Mouse (Mus musculus): ENCODE results near the gene Auh.

The Auh gene

DNA sequence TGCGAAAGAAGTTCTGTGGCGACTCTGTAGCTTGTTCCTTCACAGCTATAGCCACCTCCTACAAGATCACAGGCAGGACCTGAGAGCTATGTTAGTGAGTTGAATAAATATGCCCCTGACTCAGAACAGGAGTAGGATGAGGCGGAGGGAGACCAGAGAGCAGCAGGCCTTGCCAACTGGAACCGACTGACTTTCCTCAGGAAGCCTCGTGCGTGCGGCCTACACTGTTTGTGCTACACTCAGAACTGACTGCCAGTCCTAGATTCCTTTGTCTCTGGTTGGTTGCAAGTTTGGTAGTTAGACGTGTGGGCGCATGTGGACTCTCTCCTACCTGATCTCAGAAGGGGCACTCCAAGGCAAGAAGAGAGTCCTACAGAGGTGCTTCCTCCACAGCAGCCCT is 50.2 kb downstream of the Auh start:
- no peak for DNase-seq (ENCODE audit: low read depth, low spot score)

DNA sequence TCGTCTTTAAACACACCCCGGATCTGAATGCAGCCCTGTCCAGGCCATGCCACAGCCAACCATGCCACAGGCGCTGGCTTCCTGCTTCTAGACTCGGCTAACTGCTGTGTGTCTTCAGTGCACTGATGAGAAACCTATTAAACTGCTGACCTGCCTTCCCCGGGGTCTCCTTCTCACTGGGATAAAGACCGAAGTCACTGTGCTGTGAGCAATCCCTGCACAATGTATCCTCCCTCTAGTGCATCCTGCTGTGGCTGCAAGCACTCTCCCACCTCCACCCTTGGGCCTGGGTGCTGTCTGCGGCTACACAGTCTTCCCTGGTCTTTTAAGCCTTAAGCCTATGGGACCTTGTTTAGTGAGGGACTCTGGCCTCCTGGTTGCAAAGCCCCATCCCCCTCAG is 50.7 kb downstream of the Auh start:
- no peak for DNase-seq (ENCODE audit: low read depth, low spot score)

DNA sequence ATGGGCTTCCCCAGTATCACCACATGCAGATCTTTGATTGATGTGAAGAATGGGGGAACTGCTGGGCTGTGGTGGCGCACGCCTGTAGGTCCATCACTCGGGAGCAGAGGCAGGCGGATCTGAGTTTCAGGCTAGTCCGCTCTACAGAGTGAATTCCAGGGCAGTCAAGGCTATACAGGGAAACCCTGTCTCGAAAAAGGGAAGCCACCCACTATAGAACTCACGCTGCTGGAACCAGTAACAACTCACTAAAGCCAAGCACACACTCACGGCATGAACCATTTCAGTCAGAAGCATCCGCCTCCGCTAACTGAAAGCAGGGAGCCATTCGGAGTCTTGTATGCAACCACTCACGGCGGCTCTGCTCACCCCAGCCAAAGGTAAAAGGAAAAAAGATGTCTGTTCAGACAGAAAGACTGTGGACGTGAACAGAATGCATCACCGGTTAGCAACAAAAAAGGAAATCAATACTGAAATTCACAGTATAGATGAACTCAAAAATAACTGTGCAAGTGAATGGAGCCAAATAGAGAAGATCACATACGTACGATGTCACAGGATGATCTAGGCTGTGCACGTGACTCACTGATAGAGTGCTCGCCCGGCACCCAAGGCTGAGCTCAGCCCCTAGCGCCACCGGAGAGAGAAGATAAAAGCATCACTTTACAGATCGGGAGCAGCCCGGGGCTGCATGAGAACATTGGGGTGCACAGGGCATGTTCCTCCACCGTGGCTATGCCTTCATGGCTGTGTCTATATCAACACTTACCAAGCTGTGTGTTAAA is 53.7 kb downstream of the Auh start:
- DNase-seq (ENCODE audit: low read depth, low spot score), result no peak

DNA sequence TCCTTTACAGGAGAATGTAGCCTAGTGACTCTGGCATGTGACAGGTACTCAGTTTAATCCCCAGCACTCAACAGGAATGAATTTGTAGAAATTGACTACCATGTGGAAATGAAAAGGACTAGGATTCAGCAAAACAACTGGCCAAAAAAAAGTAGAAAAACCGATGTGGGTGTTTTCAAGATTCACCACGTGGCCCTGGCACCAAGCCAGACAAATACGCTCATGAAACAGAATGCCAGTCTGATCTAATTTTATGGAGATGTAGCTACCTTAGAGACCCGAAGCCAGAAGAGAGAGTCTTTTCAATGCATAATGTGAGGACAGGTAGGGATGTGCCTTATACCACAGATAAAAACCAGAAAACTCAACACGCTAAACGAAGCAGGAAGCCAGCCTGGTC is 54.4 kb downstream of the Auh start:
- no peak for DNase-seq (ENCODE audit: low read depth, low spot score)

DNA sequence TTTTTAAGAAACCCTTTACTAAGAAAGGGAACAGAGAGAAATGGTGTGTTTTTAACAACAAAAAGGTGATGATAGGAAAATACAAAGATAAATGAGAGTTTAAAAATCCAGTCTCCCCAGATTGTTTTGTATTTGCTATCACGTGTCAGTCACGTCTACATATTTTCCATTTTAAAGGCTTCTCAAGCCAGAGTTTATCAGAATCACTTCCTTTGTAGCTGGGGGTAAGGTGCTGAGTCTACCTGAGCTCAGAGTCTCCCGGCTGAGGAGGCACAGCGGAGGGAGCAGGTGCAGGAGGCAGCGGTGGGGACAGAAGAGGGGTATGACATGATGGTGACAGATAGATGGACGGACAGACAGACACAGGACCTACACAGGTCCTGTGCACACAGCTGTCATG is 55.1 kb downstream of the Auh start:
- DNase-seq (ENCODE audit: low read depth, low spot score), result no peak

DNA sequence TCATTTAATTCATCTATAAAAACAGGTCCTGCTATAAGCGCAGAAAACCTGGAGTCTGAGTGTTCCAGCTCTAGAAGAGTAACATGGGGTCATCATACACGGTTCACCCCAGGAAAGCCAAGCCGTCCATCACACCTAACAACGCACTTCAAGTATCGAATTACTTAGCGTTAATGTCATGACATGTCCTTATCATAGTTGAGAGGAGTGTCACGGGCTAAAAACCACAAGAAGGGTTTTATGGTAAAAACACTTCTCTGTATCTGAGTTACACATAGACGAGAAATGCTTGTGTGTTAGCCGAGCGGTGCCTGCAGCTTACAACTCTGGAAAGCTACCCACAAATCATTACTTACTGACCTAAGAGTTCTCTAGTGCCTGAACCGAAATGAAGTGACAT is 55.6 kb downstream of the Auh start:
- no peak for DNase-seq (ENCODE audit: low read depth, low spot score)

DNA sequence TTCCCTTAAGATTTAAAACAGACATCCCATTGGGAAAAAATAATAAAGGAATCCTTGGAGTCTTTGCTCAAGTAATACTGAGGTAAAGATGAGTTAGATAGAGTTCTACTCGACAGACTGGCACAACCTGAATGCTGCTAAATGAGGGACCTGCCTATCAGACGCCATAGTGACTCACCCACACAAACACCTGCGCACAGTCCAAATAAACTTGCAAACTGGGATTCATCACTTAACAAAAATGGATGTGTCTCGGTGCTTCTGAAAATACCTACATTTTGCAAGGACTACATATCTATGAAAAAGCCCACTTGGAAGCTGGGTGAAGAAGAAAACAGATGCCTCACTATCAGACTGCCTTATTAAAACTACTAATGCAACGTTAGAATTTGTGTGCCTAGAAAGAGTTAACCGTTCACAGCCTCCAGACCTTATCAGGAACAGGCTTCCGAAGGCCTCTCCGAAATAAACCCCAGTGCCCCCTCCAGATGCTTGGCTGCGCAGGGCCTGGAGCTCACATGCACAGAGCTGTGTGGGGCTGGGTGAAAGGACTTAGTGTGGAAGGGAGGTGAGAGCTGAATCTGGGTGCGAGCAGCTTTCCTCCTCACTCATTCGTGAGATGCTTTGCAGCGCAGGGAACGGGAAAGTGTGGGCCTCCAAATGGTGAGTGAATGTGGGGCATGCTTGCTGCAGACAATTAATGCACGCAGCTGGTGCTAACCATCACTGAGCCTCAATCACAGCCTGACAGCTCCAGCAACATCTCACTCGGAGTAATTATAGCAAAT is 63.3 kb downstream of the Auh start:
- no peak for DNase-seq (ENCODE audit: low read depth, low spot score)

DNA sequence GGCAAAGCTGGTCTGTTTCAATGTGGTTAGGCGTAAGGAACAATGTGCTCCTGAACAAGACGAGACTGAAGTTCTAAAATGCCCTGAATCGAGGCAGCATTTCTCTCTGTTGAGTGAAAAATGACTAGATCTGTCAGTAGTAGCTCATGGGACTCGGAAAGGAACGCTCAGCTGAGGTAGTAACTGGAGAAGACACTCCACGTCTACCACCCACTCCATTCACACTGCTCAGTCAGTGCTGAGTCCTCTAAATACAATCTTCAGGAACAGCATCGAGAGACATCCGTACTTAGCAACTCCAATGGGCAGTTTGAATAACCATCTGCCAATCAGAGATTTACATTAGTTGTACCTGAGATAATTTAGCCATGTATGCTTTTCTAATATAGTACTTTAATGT is 66.0 kb downstream of the Auh start:
- no peak for DNase-seq (ENCODE audit: low read depth, low spot score)

DNA sequence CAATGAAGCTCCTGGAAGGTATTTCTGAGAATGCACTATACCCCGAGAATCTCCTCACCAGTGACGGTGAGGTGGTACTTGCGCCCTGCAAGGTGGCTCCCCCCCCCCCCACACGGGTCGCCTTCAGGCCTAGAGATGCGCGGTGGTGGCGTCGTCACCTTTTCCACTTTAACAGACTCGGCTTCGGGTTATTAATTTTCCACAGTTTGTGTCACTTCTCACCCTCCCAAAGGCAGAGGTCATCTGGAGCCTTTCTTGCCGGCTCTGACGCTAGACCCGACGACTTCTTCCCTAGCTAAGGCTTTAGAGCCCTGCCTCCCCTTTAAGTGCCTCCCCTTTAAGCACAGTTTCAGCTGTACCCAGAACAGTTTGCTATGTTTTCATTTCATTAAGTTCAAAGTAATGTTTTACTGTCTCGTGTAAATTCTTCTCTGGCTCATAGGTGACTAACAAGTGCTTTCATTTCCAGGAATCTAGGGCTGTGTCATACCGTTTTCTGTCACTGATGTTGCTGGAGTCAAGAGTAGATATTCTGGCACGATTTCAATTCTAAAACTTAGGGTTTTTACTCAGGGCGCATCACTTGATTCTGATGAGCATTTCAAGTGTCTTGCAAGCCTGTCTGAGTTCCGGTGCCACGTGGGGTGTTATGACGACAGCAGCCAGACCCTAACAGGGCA is 69.3 kb downstream of the Auh start:
- no peak for DNase-seq (ENCODE audit: low read depth, low spot score)

DNA sequence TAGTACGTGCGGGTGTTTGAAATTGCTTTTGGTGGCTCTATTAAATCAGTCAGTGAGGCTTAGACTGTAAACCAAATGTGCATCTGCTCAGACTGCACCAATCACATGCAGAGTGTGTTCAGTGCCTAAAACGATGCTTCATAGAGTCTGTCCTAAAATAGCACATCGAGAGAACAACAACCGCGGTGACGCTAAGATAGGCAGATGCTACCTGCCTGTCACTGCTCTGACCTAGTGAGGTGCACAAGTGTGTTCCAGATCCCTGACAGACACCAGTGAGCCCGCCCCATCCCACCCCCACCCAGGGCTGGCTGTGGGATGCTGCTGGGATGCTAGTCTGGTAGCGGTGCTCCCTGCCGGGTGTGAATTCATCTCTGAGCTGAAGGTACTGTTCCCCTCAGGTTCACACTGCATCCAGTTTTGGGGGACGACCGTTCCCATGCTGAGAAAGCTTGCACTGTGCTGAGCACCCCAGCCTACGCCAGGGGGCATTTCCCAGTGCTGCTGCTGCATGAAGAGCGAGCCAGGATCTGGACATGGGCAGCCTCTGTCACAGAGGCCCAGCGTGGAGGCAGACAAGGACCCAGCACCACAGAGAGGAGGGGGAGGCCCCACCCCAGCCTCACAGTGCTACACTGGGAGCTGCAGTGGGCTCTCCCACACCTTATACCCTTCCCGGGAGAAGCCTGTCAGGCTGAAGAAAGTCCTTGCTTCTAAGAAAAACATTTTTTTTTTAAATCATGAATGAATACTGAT is 70.2 kb downstream of the Auh start:
- peak; percentile 18 for DNase-seq (ENCODE audit: low read depth, low spot score)

DNA sequence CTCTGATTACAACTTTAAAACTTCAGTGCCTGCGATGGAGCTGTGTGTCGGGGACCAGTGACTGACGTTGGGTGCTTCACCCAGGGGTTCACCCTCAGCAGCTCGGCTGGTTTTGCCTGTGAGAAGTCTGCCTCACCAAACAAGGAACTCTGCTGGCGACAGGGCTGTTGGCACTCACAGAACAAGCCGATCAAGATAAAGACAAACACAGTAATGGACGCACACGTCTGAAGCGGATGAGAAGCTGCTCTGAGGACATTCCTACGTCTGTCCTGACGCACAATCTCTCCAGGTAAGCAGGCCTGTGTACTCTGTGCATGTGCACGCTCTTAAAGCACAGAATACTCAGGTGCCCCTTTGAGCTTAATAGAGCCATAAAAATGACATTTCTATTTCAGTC is 71.1 kb downstream of the Auh start:
- no peak for DNase-seq (ENCODE audit: low read depth, low spot score)

DNA sequence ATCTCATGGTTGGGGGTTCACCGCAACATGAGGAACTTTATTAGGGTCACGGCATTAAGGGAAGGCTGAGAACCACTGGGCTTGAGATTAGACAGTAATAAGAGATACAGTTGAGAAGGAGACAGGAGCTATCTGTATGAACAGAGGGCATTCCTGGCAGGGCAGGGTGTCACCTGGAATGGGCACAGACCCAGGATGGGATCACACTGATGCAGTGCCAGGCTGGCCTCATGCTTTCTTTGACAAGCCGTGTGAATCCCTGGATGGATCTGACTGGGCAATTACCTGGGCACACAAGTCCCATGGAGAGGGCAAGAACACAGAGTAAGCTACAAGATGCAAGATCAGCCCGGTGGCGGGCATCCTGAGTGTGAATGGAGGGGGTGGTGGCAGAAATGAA is 71.7 kb downstream of the Auh start:
- DNase-seq (ENCODE audit: low read depth, low spot score), result no peak

DNA sequence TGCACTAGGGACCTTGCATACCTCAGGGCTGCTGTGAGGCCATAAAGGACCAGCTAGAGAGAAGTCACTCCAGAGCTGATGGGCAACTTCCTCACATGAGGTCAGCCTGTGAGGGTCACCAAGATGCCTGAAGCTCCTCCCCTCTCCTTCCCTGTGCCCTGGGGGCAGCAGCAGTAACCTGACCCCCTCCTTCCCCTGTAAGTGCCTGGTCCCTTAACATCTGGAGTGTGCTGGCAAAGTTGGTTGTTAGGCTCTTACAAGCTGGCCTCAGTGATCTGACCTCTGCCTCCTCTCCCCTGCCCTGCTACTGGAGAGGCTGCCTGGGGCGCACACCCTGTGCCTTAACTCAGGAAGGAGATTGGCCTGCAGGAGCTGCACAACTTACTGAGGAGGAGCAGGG is 75.9 kb downstream of the Auh start:
- no peak for DNase-seq (ENCODE audit: low read depth, low spot score)

DNA sequence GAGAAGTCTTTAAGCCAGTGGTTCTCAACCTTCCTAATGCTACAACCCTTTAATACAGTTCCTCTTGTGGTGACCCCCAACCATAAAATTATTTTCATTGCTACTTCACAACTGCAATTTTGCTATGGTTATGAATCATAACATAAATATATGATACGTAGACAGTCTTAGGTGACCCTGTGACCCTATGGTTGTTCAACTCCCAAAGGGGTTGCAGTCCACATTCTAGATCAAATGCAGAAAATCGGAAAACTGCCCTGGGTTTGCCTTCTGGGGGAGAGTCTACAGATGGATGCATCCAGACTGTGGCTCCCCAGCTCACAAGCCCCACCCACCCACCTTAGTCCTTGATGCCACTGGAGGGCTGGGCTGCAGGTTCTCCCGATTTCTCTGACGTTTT is 77.6 kb downstream of the Auh start:
- no peak for DNase-seq (ENCODE audit: low read depth, low spot score)

DNA sequence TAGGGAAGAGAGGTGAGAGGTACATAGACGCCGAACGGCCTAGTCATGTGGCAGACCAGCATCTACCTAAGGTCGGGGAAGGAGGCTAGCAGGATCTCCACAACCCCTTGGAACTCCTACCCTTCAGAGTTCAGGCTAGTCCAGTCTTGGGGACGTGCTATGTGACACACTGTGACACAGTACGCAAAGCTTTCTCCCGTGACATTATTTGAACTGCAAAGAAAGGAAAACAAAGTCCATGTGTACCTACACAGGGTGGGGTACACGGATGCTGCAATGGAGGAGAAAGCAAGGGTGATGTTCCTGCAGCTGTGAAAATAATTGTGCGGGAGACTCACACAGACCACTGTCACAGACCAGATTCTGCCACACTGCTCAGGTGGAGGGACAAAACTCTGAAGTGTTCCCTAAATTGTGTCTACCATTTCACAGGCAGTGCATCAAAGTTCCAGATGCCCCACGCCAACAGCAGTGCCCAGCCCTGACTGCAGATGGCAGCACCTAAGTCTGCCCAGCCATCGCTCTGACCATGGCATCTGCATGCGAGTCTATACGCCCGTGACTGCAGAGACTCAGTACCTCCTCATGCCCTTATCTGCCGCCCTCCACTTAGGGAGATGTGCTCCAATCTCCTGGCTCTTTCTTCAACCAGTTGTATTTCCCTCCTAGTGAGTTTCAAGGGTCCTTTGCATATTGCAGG is 79.3 kb downstream of the Auh start:
- DNase-seq (ENCODE audit: low read depth, low spot score), result no peak

DNA sequence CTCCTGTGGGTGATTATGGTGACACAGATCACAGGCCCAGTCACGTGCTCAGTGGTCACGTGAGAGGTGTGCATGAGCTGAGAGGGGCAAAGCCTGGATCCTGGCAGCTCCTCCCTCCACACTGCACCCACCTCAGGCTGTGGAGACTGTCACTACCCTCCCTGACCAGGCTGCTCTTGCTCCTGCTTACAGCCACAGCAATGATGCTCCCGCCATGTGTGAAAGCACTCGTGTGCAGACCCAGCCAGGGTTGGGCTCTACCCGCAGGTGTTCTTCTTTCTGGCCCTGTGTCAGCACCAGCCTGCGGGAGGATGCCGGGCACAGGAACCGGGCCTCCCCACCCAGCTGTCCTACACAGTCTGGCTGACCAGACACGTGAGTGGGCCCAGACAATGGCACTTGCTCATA is 80.1 kb downstream of the Auh start:
- DNase-seq (ENCODE audit: low read depth, low spot score), result no peak

DNA sequence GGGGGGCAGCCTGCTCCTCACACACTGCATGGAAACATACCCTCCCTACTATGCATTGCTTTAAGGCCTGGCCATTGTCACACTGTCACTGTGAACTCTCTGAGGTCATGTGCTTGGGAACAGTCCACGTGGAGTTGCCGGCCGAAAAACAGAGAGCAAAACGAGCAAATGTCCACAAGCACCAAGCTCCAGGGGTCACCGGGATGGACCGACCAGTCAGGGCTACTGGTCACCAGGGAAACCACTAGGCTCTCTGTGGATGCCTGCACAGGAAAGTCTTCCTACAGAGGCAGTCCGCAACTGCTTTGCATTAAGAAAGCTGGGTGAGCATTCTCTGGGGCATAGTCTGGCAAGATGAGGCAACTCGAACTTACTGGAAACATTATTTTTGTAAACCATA is 82.0 kb downstream of the Auh start:
- no peak for DNase-seq (ENCODE audit: low read depth, low spot score)

DNA sequence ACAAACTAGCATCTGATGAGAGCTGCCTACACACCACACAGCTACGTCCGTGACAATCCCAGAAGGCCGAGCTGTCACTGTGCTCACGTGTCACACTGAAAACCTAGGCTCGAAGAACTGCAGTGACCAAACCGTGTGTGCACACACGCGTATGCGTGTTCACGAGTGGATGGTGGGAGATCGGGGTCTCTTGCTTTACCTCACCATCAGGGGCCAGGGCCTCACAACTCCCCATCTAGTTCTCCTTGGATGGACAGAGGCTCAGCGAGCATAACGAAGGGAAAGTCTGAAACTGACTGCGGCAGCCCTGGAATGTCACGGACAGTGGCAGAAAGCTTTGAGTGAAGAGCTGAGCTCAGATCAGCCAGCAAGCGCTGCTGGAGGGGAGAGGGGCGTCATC is 82.4 kb downstream of the Auh start:
- no peak for DNase-seq (ENCODE audit: low read depth, low spot score)

DNA sequence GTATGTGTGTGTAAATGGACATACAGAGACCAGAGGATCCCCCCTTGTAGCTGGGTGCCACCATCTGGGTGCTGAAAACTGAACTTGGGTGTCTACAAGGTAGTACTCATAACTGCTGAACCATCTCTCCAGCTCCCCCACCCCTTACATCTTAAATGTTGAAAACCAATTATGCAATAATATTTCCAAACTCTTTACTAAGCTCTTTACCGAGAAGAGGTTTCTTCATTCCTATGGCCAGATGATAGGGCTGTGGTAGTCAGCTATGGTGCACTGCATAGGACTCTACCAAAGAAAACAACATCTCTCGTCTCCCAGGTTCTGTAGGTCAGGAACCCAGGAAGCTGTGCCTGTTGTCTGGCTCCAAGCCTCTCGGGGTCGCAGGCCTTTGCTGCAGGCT is 83.9 kb downstream of the Auh start:
- DNase-seq (ENCODE audit: low read depth, low spot score), result no peak

DNA sequence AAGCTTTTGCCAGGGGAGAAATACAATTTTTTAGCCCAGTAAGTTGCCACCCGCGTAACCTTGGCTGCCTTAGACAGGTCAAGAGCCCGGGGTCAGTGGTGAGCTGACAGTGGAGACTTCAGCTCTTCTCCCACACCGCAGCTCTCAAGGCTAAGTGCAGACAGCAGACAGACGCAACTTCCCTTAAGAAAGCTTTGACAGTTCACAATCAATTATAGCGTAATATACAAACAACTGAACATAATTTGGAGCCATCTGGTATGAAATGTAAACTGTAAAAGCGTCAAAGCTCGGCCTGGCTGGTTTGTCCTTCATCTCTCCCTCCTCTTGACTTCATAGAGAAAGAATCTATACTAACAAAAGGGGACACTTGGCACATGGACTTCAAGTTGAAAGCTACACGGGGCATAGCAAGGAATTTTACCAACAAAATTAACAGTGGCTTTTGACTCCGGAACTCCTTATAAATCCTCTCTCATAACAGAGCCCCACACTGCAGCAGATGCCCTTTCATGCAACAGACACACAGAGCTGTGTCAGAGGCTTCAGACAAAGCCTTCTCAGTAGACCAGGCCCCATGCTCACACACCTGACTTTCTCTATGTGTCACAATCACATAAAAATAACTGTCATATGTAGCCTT is 85.8 kb downstream of the Auh start:
- DNase-seq (ENCODE audit: low read depth, low spot score), result no peak

DNA sequence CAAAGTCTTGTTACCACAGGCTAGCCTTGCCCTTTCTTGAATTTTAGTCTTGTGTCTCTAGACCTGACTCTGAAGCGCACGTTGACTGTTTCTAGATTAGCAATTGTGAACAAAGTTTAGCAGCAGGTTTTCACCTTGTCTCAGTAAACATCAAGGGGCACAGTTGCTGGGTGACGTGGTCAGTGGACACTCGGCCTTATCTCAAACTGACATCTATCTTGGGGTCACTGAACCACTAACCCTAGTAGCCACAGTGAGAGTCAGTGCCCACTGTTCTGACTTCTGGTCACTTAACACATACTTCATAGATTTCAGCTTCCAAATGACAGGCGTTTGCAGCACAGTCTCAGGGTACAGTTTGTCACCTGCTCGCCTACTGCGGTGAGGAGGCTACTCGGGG is 93.2 kb downstream of the Auh start:
- no peak for DNase-seq (ENCODE audit: low read depth, low spot score)
